In genomic region chr11:86663977-86664376, GRCm38 (mm10) we compare ENCODE assay signal across 15 mouse cellular contexts.
"Had no signal": no experiment of that assay in that cellular context is flagged by ENCODE, and none has a peak within 500 bp of the region (broad histone marks: within the 10 kb centered on the region; RNA-seq: fewer than 3 reads in every experiment).

No protein-coding gene starts in this region.

- H3K4me3 ChIP-seq: kidney, embryonic 15.5 days; limb, embryonic 12.5 days; lung, embryonic 15.5 days; megakaryocyte, embryonic 14.5 days; midbrain, embryonic 12.5 days; neural tube, embryonic 13.5 days; stomach, embryonic 15.5 days had no signal

- H3K9ac ChIP-seq: kidney, embryonic 15.5 days; limb, embryonic 12.5 days; lung, embryonic 15.5 days; midbrain, embryonic 12.5 days; neural tube, embryonic 13.5 days; stomach, embryonic 15.5 days had no signal

- H3K9me3 ChIP-seq: kidney, embryonic 15.5 days; limb, embryonic 12.5 days; lung, embryonic 15.5 days; megakaryocyte, embryonic 14.5 days; midbrain, embryonic 12.5 days; neural tube, embryonic 13.5 days; stomach, embryonic 15.5 days had no signal

- ATAC-seq: midbrain, embryonic 16.5 days had no signal

- DNase-seq: kidney, adult 11 months; kidney, postnatal 14 days; lung, postnatal 14 days; right cerebral cortex, postnatal 14 days; thymus, adult 2 months; thymus, postnatal 25 days had no signal

- H3K4me2 ChIP-seq: kidney, embryonic 15.5 days; limb, embryonic 12.5 days; lung, embryonic 15.5 days; midbrain, embryonic 12.5 days; neural tube, embryonic 13.5 days; stomach, embryonic 15.5 days had no signal

- H3K27me3 ChIP-seq: kidney, embryonic 15.5 days; limb, embryonic 12.5 days; lung, embryonic 15.5 days; megakaryocyte, embryonic 14.5 days; midbrain, embryonic 12.5 days; neural tube, embryonic 13.5 days; stomach, embryonic 15.5 days had no signal

- H3K4me1 ChIP-seq: kidney, embryonic 15.5 days; limb, embryonic 12.5 days; lung, embryonic 15.5 days; midbrain, embryonic 12.5 days; neural tube, embryonic 13.5 days; stomach, embryonic 15.5 days had no signal

- H3K27ac ChIP-seq: kidney, embryonic 15.5 days; limb, embryonic 12.5 days; lung, embryonic 15.5 days; macrophage; midbrain, embryonic 12.5 days; neural tube, embryonic 13.5 days; stomach, embryonic 15.5 days had no signal
